Mouse (Mus musculus): Measurements from ENCODE around the gene Ptpn12. TPM values are rescaled to one million over a fixed set of nuclear protein-coding genes. Genes with fewer than 3 reads are reported as not detected.
A peak's percentile ranks its signal among the peaks of the same experiment; 100 is the strongest.

Gene Ptpn12
- polyA plus RNA-seq (2015; fragmentation: Nextera tagmentation; extraction: Ambion mirVana) = 28.4 and 29.2 TPM in 2 replicates

GRCm38 (mm10) chr5:21055820-21056531 lies at the start of gene Ptpn12:
Gene Ptpn12, minus strand, starts transcription at chr5:21055911.
- WGBS = under 1% methylated on average over 53 of the region's 73 CpGs
- H3K9me3 ChIP-seq = no peaks in the 10 kb centered on the region
- peak; percentile 95 for ATAC-seq (replicated peaks)

GRCm38 (mm10) chr5:21091179-21091578 lies 35.5 kb upstream of the Ptpn12 start:
- Histone ChIP-seq H3K27me3 (no peaks in the 10 kb centered on the region), H3K27ac (replicated peaks) (no peak overlapping the region), H3K4me3 (no peak overlapping the region), H3K36me3 (no peaks in the 10 kb centered on the region), H3K9me3 (no peaks in the 10 kb centered on the region), H3K4me2 (replicated peaks) (no peak overlapping the region), H3K9ac (replicated peaks) (no peak overlapping the region), H3K4me1 (no peaks in the 10 kb centered on the region)
- no peak for ATAC-seq (replicated peaks)
- 82% methylated on average over 6 of the region's 6 CpGs for WGBS

More at GRCm38 (mm10) chr5:21055820-21056531, at the start of gene Ptpn12:
- no peaks in the 10 kb centered on the region for H3K27me3 ChIP-seq
- no peaks in the 10 kb centered on the region for H3K36me3 ChIP-seq
- H3K4me2 ChIP-seq (replicated peaks) = peak within 1 kb of the TSS; percentile 65
- peak within 1 kb of the TSS; percentile 100 for H3K9ac ChIP-seq (replicated peaks)
- peak within 1 kb of the TSS; percentile 99 for H3K27ac ChIP-seq (replicated peaks)
- H3K4me3 ChIP-seq = peak within 1 kb of the TSS; percentile 100
- peaks cover 29% of the 10 kb centered on the region for H3K4me1 ChIP-seq

GRCm38 (mm10) chr5:21057217-21057616 lies 1.5 kb upstream of the Ptpn12 start:
- no peak for ATAC-seq (replicated peaks)
- Histone ChIP-seq H3K9ac (replicated peaks) (no peak overlapping the region), H3K9me3 (no peaks in the 10 kb centered on the region), H3K4me2 (replicated peaks) (no peak overlapping the region), H3K4me1 (peaks cover 21% of the 10 kb centered on the region), H3K4me3 (no peak overlapping the region), H3K36me3 (no peaks in the 10 kb centered on the region), H3K27me3 (no peaks in the 10 kb centered on the region), H3K27ac (replicated peaks) (no peak overlapping the region)
- 89% methylated on average over 2 of the region's 2 CpGs for WGBS

DNA sequence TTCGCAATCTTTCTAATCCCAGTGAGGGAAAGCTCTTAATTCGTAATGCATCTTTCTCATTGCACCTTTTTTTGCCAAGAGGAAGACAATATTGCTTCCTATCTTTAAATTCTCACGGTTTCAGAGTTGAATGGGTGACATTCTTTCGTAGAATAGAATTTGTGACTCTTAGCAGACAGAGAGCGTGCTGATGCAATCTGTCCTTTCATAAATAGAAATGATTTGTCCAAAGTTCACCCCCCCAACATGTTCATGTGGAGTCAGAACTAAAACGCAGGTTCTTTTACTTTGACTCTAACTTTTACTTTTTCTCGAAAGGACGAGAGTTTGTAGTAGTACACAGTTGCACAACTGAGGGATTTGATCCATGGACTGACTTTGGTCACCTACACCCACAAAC lies 884 bp upstream of the Ptpn12 start:
- Histone ChIP-seq H3K27ac (replicated peaks) (peak overlapping the region; percentile 99), H3K4me1 (peaks cover 25% of the 10 kb centered on the region), H3K27me3 (no peaks in the 10 kb centered on the region), H3K4me3 (peak overlapping the region; percentile 100), H3K9ac (replicated peaks) (peak overlapping the region; percentile 68), H3K4me2 (replicated peaks) (peak overlapping the region; percentile 51), H3K9me3 (no peaks in the 10 kb centered on the region), H3K36me3 (no peaks in the 10 kb centered on the region)
- 10% methylated on average over 8 of the region's 8 CpGs for WGBS
- no peak for ATAC-seq (replicated peaks)

- peak overlapping the region; percentile 100 for H3K4me3 ChIP-seq
- ATAC-seq (replicated peaks) = peak; percentile 62
- H3K9ac ChIP-seq (replicated peaks) = peak overlapping the region; percentile 100
- no peaks in the 10 kb centered on the region for H3K27me3 ChIP-seq
- H3K9me3 ChIP-seq = no peaks in the 10 kb centered on the region
- under 1% methylated on average over 72 of the region's 84 CpGs for WGBS
- H3K4me1 ChIP-seq = peaks cover 29% of the 10 kb centered on the region
- peak overlapping the region; percentile 65 for H3K4me2 ChIP-seq (replicated peaks)
- peak overlapping the region; percentile 99 for H3K27ac ChIP-seq (replicated peaks)
- no peaks in the 10 kb centered on the region for H3K36me3 ChIP-seq
Observed at GRCm38 (mm10) chr5:21055071-21055819, 466 bp downstream of the Ptpn12 start.

DNA sequence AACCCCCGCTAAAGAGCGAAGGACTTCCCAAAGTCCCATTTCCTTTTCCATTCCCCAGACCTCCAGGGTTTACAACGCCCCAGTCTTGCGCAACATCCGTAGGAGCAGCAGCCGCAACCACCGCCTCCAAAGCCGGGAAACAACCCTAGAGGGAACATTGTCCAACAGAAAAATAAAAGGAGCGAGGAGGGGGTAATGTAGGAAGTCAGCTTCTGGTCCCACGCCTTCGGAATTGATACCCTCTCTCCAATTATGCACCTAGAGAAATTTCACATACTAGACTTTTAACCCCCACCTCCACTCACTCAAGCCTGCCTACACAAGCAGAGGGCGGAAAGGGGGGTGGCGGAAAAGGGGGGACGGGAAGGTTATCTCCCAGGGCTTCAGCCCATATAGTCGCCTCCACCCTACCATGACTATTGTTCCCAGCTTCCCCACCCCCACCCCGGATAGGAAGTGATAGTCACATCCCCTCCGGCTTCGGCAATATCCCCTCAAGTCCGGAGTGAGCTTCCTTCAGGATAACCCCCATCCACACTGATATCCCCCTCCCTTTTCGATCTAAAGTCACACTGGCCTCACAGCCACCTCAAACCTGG lies 1.1 kb downstream of the Ptpn12 start:
- no peak; the same call in 1 of the 2 replicates for ATAC-seq (replicated peaks)
- H3K27me3 ChIP-seq = no peaks in the 10 kb centered on the region
- H3K4me1 ChIP-seq = peaks cover 29% of the 10 kb centered on the region
- peak overlapping the region; percentile 100 for H3K4me3 ChIP-seq
- no peaks in the 10 kb centered on the region for H3K9me3 ChIP-seq
- H3K27ac ChIP-seq (replicated peaks) = peak overlapping the region; percentile 99
- peak overlapping the region; percentile 100 for H3K9ac ChIP-seq (replicated peaks)
- H3K36me3 ChIP-seq = no peaks in the 10 kb centered on the region
- H3K4me2 ChIP-seq (replicated peaks) = peak overlapping the region; percentile 65
- WGBS = under 1% methylated on average over 20 of the region's 20 CpGs

DNA sequence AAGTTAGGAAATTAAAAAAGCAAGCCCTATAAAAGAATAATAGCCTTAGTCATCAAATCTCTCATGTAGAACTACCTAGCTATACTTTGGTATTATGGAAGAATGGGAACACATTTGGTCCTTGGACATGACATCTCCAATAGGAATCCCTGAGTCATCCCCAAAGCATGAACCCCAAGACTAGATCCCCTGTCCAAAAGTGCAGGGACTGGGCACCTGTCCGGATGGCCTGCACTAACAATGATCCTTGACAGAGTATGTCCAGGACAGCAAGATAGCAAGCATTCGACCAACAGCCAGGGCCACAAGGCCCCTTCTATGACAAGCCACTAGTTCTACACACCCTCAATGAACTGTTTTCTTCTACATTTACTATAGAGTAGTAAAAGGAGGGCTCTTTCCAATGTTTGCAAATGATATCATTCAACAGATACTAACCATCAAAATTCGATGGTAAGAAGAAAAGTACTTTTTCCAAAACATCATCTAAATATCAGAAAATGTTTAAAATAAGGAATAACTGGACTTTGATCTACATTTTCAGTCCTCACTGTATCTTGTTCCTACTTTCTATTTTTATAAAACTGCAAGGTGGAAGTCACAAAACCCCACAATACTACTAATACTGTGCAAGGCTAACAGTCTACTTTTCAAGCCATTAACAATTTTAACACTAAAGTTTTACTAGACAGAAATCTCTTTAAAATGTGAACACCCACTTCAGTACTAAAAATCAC lies 2.0 kb downstream of the Ptpn12 start:
- peak overlapping the region; percentile 100 for H3K4me3 ChIP-seq
- H3K27me3 ChIP-seq = no peaks in the 10 kb centered on the region
- ATAC-seq (replicated peaks) = no peak
- no peaks in the 10 kb centered on the region for H3K9me3 ChIP-seq
- 64% methylated on average over 3 of the region's 3 CpGs for WGBS
- H3K36me3 ChIP-seq = no peaks in the 10 kb centered on the region
- H3K4me1 ChIP-seq = peaks cover 36% of the 10 kb centered on the region
- peak overlapping the region; percentile 99 for H3K27ac ChIP-seq (replicated peaks)
- peak overlapping the region; percentile 100 for H3K9ac ChIP-seq (replicated peaks)
- peak overlapping the region; percentile 65 for H3K4me2 ChIP-seq (replicated peaks)

DNA sequence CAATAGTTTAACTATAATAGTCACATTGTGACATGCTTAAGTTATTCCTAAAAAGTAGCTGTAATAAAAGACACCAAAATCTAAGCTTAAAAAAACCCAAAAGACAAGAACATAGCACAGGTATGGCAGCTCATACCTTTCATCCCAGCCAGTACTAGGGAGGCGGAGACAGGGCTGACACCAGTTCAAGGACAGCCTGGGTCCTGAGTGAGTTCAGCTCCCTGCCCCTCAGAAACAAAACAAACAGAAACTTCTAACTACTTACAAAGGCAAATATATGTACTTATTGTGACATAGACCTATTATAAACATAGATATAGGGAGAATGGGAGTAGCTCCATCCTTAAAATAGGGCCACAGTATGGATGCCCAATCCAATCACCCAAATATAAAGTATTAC lies 3.2 kb downstream of the Ptpn12 start:
- Histone ChIP-seq H3K36me3 (no peaks in the 10 kb centered on the region), H3K4me2 (replicated peaks) (no peak overlapping the region), H3K4me3 (no peak overlapping the region), H3K9me3 (no peaks in the 10 kb centered on the region), H3K9ac (replicated peaks) (no peak overlapping the region), H3K4me1 (peaks cover 36% of the 10 kb centered on the region), H3K27me3 (no peaks in the 10 kb centered on the region), H3K27ac (replicated peaks) (no peak overlapping the region)
- no peak for ATAC-seq (replicated peaks)
- WGBS = 95% methylated on average over 1 of the region's 1 CpGs

- Histone ChIP-seq H3K27me3 (no peaks in the 10 kb centered on the region), H3K9me3 (no peaks in the 10 kb centered on the region), H3K36me3 (no peaks in the 10 kb centered on the region), H3K4me3 (no peak overlapping the region), H3K27ac (replicated peaks) (no peak overlapping the region), H3K4me1 (peaks cover 28% of the 10 kb centered on the region), H3K4me2 (replicated peaks) (no peak overlapping the region), H3K9ac (replicated peaks) (no peak overlapping the region)
- WGBS = 87% methylated on average over 2 of the region's 2 CpGs
- ATAC-seq (replicated peaks) = no peak
Observed at GRCm38 (mm10) chr5:21050770-21051122, 5.0 kb downstream of the Ptpn12 start.

- Histone ChIP-seq H3K36me3 (no peaks in the 10 kb centered on the region), H3K27ac (replicated peaks) (no peak overlapping the region), H3K27me3 (no peaks in the 10 kb centered on the region), H3K9ac (replicated peaks) (no peak overlapping the region), H3K9me3 (no peaks in the 10 kb centered on the region), H3K4me2 (replicated peaks) (no peak overlapping the region), H3K4me3 (no peak overlapping the region), H3K4me1 (peaks cover 28% of the 10 kb centered on the region)
- no peak for ATAC-seq (replicated peaks)
- WGBS = 93% methylated on average over 6 of the region's 6 CpGs
Observed at GRCm38 (mm10) chr5:21050061-21050769, 5.5 kb downstream of the Ptpn12 start.

- WGBS = 77% methylated on average over 4 of the region's 4 CpGs
Observed at GRCm38 (mm10) chr5:21049006-21049405, 6.7 kb downstream of the Ptpn12 start.

More at GRCm38 (mm10) chr5:21049006-21049405, 6.7 kb downstream of the Ptpn12 start:
- no peaks in the 10 kb centered on the region for H3K9me3 ChIP-seq
- no peak overlapping the region for H3K4me3 ChIP-seq
- no peaks in the 10 kb centered on the region for H3K36me3 ChIP-seq
- peaks cover 28% of the 10 kb centered on the region for H3K4me1 ChIP-seq
- no peak overlapping the region for H3K4me2 ChIP-seq (replicated peaks)
- no peak for ATAC-seq (replicated peaks)
- H3K27me3 ChIP-seq = no peaks in the 10 kb centered on the region
- no peak overlapping the region for H3K27ac ChIP-seq (replicated peaks)
- H3K9ac ChIP-seq (replicated peaks) = no peak overlapping the region

Measured in forebrain, embryonic 15.5 days (tissue).